Mouse (Mus musculus): ENCODE results near the gene Vps53.
"Not testable (repeated sequence)": the region's sequence is repeated elsewhere in the genome, so short reads cannot be mapped to it uniquely, and the experiment has no call there.

DNA sequence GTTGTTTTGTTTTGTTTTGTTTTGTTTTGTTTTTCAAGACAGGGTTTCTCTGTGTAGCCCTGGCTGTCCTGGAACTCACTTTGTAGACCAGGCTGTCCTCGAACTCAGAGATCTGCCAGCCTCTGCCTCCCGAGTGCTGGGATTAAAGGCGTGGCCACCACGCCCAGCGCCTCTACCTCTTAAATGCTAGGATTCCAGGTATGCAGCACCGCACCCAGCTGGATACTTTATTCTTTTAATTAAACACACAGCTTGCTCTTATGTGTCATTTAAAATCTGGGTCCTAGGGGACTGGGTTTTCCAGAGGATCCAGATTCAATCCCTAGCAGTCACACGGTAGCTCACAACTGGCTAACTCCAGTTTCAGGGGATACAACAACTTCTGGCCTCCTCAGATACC lies 175.2 kb downstream of the Vps53 start:
- TF ChIP-seq CTCF (IDR thresholded peaks at IDR 0.05; ENCODE audit: insufficient read depth, low read length); POLR2A (IDR thresholded peaks at IDR 0.05; ENCODE audit: borderline replicate concordance, extremely low read depth, low read depth, low read length): not testable (repeated sequence)

Measured in lung, adult 2 months (tissue).